Mouse (Mus musculus): ENCODE results near the gene Gm6034. TPM values are rescaled to one million over a fixed set of nuclear protein-coding genes. Genes with fewer than 3 reads are reported as not detected.
"Not testable (repeated sequence)": the region's sequence is repeated elsewhere in the genome, so short reads cannot be mapped to it uniquely, and the experiment has no call there.

Gm6034 gene
- polyA plus RNA-seq, 1 experiment from 2014 or later = not detected

GRCm38 (mm10) chr17:36021309-36021708, 21.5 kb upstream of the Gm6034 start:
- no peak overlapping the region for H3K27ac ChIP-seq (ENCODE audit: low read length)

GRCm38 (mm10) chr17:36022098-36022497, 20.7 kb upstream of the Gm6034 start:
- H3K27me3 ChIP-seq (replicated peaks; ENCODE audit: control insufficient read depth, insufficient read depth, low read length) = no peaks in the 10 kb centered on the region
- no peaks in the 10 kb centered on the region for H3K4me1 ChIP-seq (replicated peaks; ENCODE audit: control insufficient read depth, insufficient read depth, low read length)
- ATAC-seq = no peak
- H3K9ac ChIP-seq (replicated peaks; ENCODE audit: low read depth, low read length) = no peak overlapping the region
- H3K4me3 ChIP-seq (replicated peaks; ENCODE audit: low read length) = no peak overlapping the region
- H3K9me3 ChIP-seq (ENCODE audit: control insufficient read depth, low read length) = no peaks in the 10 kb centered on the region
- no peak overlapping the region for H3K4me2 ChIP-seq (ENCODE audit: low read length)
- H3K36me3 ChIP-seq (ENCODE audit: control insufficient read depth, insufficient read depth) = no peaks in the 10 kb centered on the region
- H3K27ac ChIP-seq (ENCODE audit: low read length) = no peak overlapping the region
- 94% methylated on average over 9 of the region's 9 CpGs for WGBS

More at GRCm38 (mm10) chr17:36021309-36021708, 21.5 kb upstream of the Gm6034 start:
- Histone ChIP-seq H3K9ac (replicated peaks; ENCODE audit: low read depth, low read length) (no peak overlapping the region), H3K4me2 (ENCODE audit: low read length) (no peak overlapping the region), H3K9me3 (ENCODE audit: control insufficient read depth, low read length) (no peaks in the 10 kb centered on the region), H3K27me3 (replicated peaks; ENCODE audit: control insufficient read depth, insufficient read depth, low read length) (no peaks in the 10 kb centered on the region), H3K4me3 (replicated peaks; ENCODE audit: low read length) (no peak overlapping the region), H3K36me3 (ENCODE audit: control insufficient read depth, insufficient read depth) (no peaks in the 10 kb centered on the region), H3K4me1 (replicated peaks; ENCODE audit: control insufficient read depth, insufficient read depth, low read length) (no peaks in the 10 kb centered on the region)
- 89% methylated on average over 1 of the region's 1 CpGs for WGBS
- no peak for ATAC-seq

GRCm38 (mm10) chr17:36022922-36023321, 19.8 kb upstream of the Gm6034 start:
- no peak for ATAC-seq
- Histone ChIP-seq H3K36me3 (ENCODE audit: control insufficient read depth, insufficient read depth) (no peaks in the 10 kb centered on the region), H3K9me3 (ENCODE audit: control insufficient read depth, low read length) (no peaks in the 10 kb centered on the region), H3K4me2 (ENCODE audit: low read length) (no peak overlapping the region), H3K27me3 (replicated peaks; ENCODE audit: control insufficient read depth, insufficient read depth, low read length) (no peaks in the 10 kb centered on the region), H3K27ac (ENCODE audit: low read length) (no peak overlapping the region), H3K4me1 (replicated peaks; ENCODE audit: control insufficient read depth, insufficient read depth, low read length) (no peaks in the 10 kb centered on the region), H3K9ac (replicated peaks; ENCODE audit: low read depth, low read length) (no peak overlapping the region), H3K4me3 (replicated peaks; ENCODE audit: low read length) (no peak overlapping the region)
- 92% methylated on average over 6 of the region's 6 CpGs for WGBS

- Histone ChIP-seq H3K9ac (replicated peaks; ENCODE audit: low read depth, low read length) (no peak overlapping the region), H3K4me3 (replicated peaks; ENCODE audit: low read length) (no peak overlapping the region), H3K27ac (ENCODE audit: low read length) (no peak overlapping the region), H3K4me1 (replicated peaks; ENCODE audit: control insufficient read depth, insufficient read depth, low read length) (no peaks in the 10 kb centered on the region), H3K36me3 (ENCODE audit: control insufficient read depth, insufficient read depth) (no peaks in the 10 kb centered on the region), H3K9me3 (ENCODE audit: control insufficient read depth, low read length) (no peaks in the 10 kb centered on the region), H3K27me3 (replicated peaks; ENCODE audit: control insufficient read depth, insufficient read depth, low read length) (no peaks in the 10 kb centered on the region), H3K4me2 (ENCODE audit: low read length) (no peak overlapping the region)
- no peak for ATAC-seq
- WGBS = 63% methylated on average over 9 of the region's 9 CpGs
Measured at GRCm38 (mm10) chr17:36023710-36024654, 18.8 kb upstream of the Gm6034 start.

GRCm38 (mm10) chr17:36025197-36025596, 17.6 kb upstream of the Gm6034 start:
- no peak overlapping the region for H3K4me3 ChIP-seq (replicated peaks; ENCODE audit: low read length)
- H3K4me2 ChIP-seq (ENCODE audit: low read length) = no peak overlapping the region
- no peaks in the 10 kb centered on the region for H3K27me3 ChIP-seq (replicated peaks; ENCODE audit: control insufficient read depth, insufficient read depth, low read length)
- no peak overlapping the region for H3K9ac ChIP-seq (replicated peaks; ENCODE audit: low read depth, low read length)
- no peak overlapping the region for H3K27ac ChIP-seq (ENCODE audit: low read length)
- 64% methylated on average over 5 of the region's 5 CpGs for WGBS
- no peak for ATAC-seq
- no peaks in the 10 kb centered on the region for H3K36me3 ChIP-seq (ENCODE audit: control insufficient read depth, insufficient read depth)
- H3K4me1 ChIP-seq (replicated peaks; ENCODE audit: control insufficient read depth, insufficient read depth, low read length) = no peaks in the 10 kb centered on the region
- no peaks in the 10 kb centered on the region for H3K9me3 ChIP-seq (ENCODE audit: control insufficient read depth, low read length)

GRCm38 (mm10) chr17:36025901-36026300, 16.9 kb upstream of the Gm6034 start:
- ATAC-seq = no peak
- H3K36me3 ChIP-seq (ENCODE audit: control insufficient read depth, insufficient read depth) = no peaks in the 10 kb centered on the region
- no peak overlapping the region for H3K9ac ChIP-seq (replicated peaks; ENCODE audit: low read depth, low read length)
- H3K27me3 ChIP-seq (replicated peaks; ENCODE audit: control insufficient read depth, insufficient read depth, low read length) = no peaks in the 10 kb centered on the region
- no peak overlapping the region for H3K27ac ChIP-seq (ENCODE audit: low read length)
- H3K9me3 ChIP-seq (ENCODE audit: control insufficient read depth, low read length) = no peaks in the 10 kb centered on the region
- H3K4me3 ChIP-seq (replicated peaks; ENCODE audit: low read length) = no peak overlapping the region
- H3K4me1 ChIP-seq (replicated peaks; ENCODE audit: control insufficient read depth, insufficient read depth, low read length) = no peaks in the 10 kb centered on the region
- WGBS = 92% methylated on average over 4 of the region's 4 CpGs
- no peak overlapping the region for H3K4me2 ChIP-seq (ENCODE audit: low read length)

- no peak overlapping the region for H3K4me2 ChIP-seq (ENCODE audit: low read length)
- no peak overlapping the region for H3K27ac ChIP-seq (ENCODE audit: low read length)
- 93% methylated on average over 4 of the region's 4 CpGs for WGBS
- no peaks in the 10 kb centered on the region for H3K27me3 ChIP-seq (replicated peaks; ENCODE audit: control insufficient read depth, insufficient read depth, low read length)
- H3K9me3 ChIP-seq (ENCODE audit: control insufficient read depth, low read length) = no peaks in the 10 kb centered on the region
- ATAC-seq = no peak
- no peak overlapping the region for H3K4me3 ChIP-seq (replicated peaks; ENCODE audit: low read length)
- H3K9ac ChIP-seq (replicated peaks; ENCODE audit: low read depth, low read length) = no peak overlapping the region
- H3K36me3 ChIP-seq (ENCODE audit: control insufficient read depth, insufficient read depth) = no peaks in the 10 kb centered on the region
- H3K4me1 ChIP-seq (replicated peaks; ENCODE audit: control insufficient read depth, insufficient read depth, low read length) = peaks cover 8% of the 10 kb centered on the region; the same call in 1 of the 2 replicates
Measured at GRCm38 (mm10) chr17:36027663-36028062, 15.1 kb upstream of the Gm6034 start.

- no peak overlapping the region for H3K4me3 ChIP-seq (replicated peaks; ENCODE audit: low read length)
- H3K4me1 ChIP-seq (replicated peaks; ENCODE audit: control insufficient read depth, insufficient read depth, low read length) = peaks cover 9% of the 10 kb centered on the region; the same call in 1 of the 2 replicates
- no peaks in the 10 kb centered on the region for H3K27me3 ChIP-seq (replicated peaks; ENCODE audit: control insufficient read depth, insufficient read depth, low read length)
- no peak overlapping the region for H3K4me2 ChIP-seq (ENCODE audit: low read length)
- no peaks in the 10 kb centered on the region for H3K9me3 ChIP-seq (ENCODE audit: control insufficient read depth, low read length)
- H3K27ac ChIP-seq (ENCODE audit: low read length) = no peak overlapping the region
- H3K36me3 ChIP-seq (ENCODE audit: control insufficient read depth, insufficient read depth) = no peaks in the 10 kb centered on the region
- no peak overlapping the region for H3K9ac ChIP-seq (replicated peaks; ENCODE audit: low read depth, low read length)
- 91% methylated on average over 7 of the region's 7 CpGs for WGBS
- ATAC-seq = no peak
Measured at GRCm38 (mm10) chr17:36028879-36029619, 13.7 kb upstream of the Gm6034 start.

GRCm38 (mm10) chr17:36030046-36030702, 12.6 kb upstream of the Gm6034 start:
- H3K4me2 ChIP-seq (ENCODE audit: low read length); H3K27ac ChIP-seq (ENCODE audit: low read length); H3K27me3 ChIP-seq (replicated peaks; ENCODE audit: control insufficient read depth, insufficient read depth, low read length); H3K4me1 ChIP-seq (replicated peaks; ENCODE audit: control insufficient read depth, insufficient read depth, low read length); H3K36me3 ChIP-seq (ENCODE audit: control insufficient read depth, insufficient read depth); H3K9me3 ChIP-seq (ENCODE audit: control insufficient read depth, low read length); ATAC-seq; H3K4me3 ChIP-seq (replicated peaks; ENCODE audit: low read length); H3K9ac ChIP-seq (replicated peaks; ENCODE audit: low read depth, low read length): not testable (repeated sequence)
- 79% methylated on average over 2 of the region's 4 CpGs for WGBS
